Mouse (Mus musculus): Measurements from ENCODE around the gene Gm10696. TPM values are rescaled to one million over a fixed set of nuclear protein-coding genes. Genes with fewer than 3 reads are reported as not detected.
"Not testable (repeated sequence)": the region's sequence is repeated elsewhere in the genome, so short reads cannot be mapped to it uniquely, and the experiment has no call there.

Gm10696 gene
- polyA plus RNA-seq (2012; rRNA removed) (not detected in 2 replicates), polyA plus RNA-seq (2014; fragmentation: Nextera tagmentation; extraction: Ambion mirVana) (not detected in 2 replicates)

GRCm38 (mm10) chr3:94178093-94178492 is at the start of gene Gm10696:
Gene Gm10696, minus strand, starts transcription at chr3:94178193.
- not testable (repeated sequence) for H3K36me3 ChIP-seq (replicated peaks; ENCODE audit: control insufficient read depth, insufficient read depth, low read depth); H3K4me3 ChIP-seq (ENCODE audit: insufficient read depth in 1 of 2, low read depth in 2 of 2, low read length in 2 of 2); H3K4me2 ChIP-seq (ENCODE audit: low read depth); H3K9me3 ChIP-seq (ENCODE audit: control insufficient read depth, low read length); DNase-seq (ENCODE audit: low read depth in 3 of 3, low spot score in 3 of 3); H3K9ac ChIP-seq (replicated peaks); ATAC-seq (ENCODE audit: insufficient read depth); H3K27me3 ChIP-seq (ENCODE audit: control insufficient read depth, insufficient read depth, low read length); H3K4me1 ChIP-seq (replicated peaks; ENCODE audit: control insufficient read depth in 2 of 2, insufficient read depth in 2 of 2, low read length in 1 of 2); H3K27ac ChIP-seq
- 41% methylated on average over 1 of the region's 1 CpGs for WGBS (ENCODE audit: insufficient replicate concordance)

GRCm38 (mm10) chr3:94196414-94196813 is 18.4 kb upstream of the Gm10696 start, which contains the start of gene Gm5286:
Gene Gm5286, plus strand, starts transcription at chr3:94196714.
- 53% methylated on average over 2 of the region's 4 CpGs for WGBS (ENCODE audit: insufficient replicate concordance)
- ATAC-seq (ENCODE audit: insufficient read depth), result not testable (repeated sequence)

GRCm38 (mm10) chr3:94167351-94167750 is 10.6 kb downstream of the Gm10696 start:
- not testable (repeated sequence) for H3K9ac ChIP-seq (replicated peaks); H3K4me1 ChIP-seq (replicated peaks; ENCODE audit: control insufficient read depth in 2 of 2, insufficient read depth in 2 of 2, low read length in 1 of 2); H3K4me3 ChIP-seq (ENCODE audit: insufficient read depth in 1 of 2, low read depth in 2 of 2, low read length in 2 of 2); H3K36me3 ChIP-seq (replicated peaks; ENCODE audit: control insufficient read depth, insufficient read depth, low read depth); H3K9me3 ChIP-seq (ENCODE audit: control insufficient read depth, low read length); ATAC-seq (ENCODE audit: insufficient read depth); H3K27ac ChIP-seq; DNase-seq (ENCODE audit: low read depth in 3 of 3, low spot score in 3 of 3); H3K27me3 ChIP-seq (ENCODE audit: control insufficient read depth, insufficient read depth, low read length); H3K4me2 ChIP-seq (ENCODE audit: low read depth)

More at GRCm38 (mm10) chr3:94196414-94196813, 18.4 kb upstream of the Gm10696 start, which contains the start of gene Gm5286:
- H3K9me3 ChIP-seq (ENCODE audit: control insufficient read depth, low read length); H3K4me3 ChIP-seq (ENCODE audit: insufficient read depth in 1 of 2, low read depth in 2 of 2, low read length in 2 of 2); DNase-seq (ENCODE audit: low read depth in 3 of 3, low spot score in 3 of 3); H3K4me2 ChIP-seq (ENCODE audit: low read depth); H3K36me3 ChIP-seq (replicated peaks; ENCODE audit: control insufficient read depth, insufficient read depth, low read depth); H3K27ac ChIP-seq; H3K9ac ChIP-seq (replicated peaks); H3K27me3 ChIP-seq (ENCODE audit: control insufficient read depth, insufficient read depth, low read length); H3K4me1 ChIP-seq (replicated peaks; ENCODE audit: control insufficient read depth in 2 of 2, insufficient read depth in 2 of 2, low read length in 1 of 2): not testable (repeated sequence)

Other genes with a start within 250 kb of the Gm10696 start
- gene Gm9117, start 234.7 kb downstream of the Gm10696 start, polyA plus RNA-seq (2012; rRNA removed), result not detected in 2 replicates
- not detected in 2 replicates for gene Gm9117, start 234.7 kb downstream of the Gm10696 start, polyA plus RNA-seq (2014; fragmentation: Nextera tagmentation; extraction: Ambion mirVana)
- not detected in 2 replicates for gene Tdpoz5, start 216.9 kb downstream of the Gm10696 start, polyA plus RNA-seq (2012; rRNA removed)
- not detected in 2 replicates for gene Tdpoz5, start 216.9 kb downstream of the Gm10696 start, polyA plus RNA-seq (2014; fragmentation: Nextera tagmentation; extraction: Ambion mirVana)
- gene Gm9125, start 123.3 kb downstream of the Gm10696 start, polyA plus RNA-seq (2012; rRNA removed), result not detected in 2 replicates
- gene Gm9125, start 123.3 kb downstream of the Gm10696 start, polyA plus RNA-seq (2014; fragmentation: Nextera tagmentation; extraction: Ambion mirVana), result not detected in 2 replicates
- not detected in 2 replicates for gene Gm10697, start 105.5 kb downstream of the Gm10696 start, polyA plus RNA-seq (2012; rRNA removed)
- not detected in 2 replicates for gene Gm10697, start 105.5 kb downstream of the Gm10696 start, polyA plus RNA-seq (2014; fragmentation: Nextera tagmentation; extraction: Ambion mirVana)
- not detected in 2 replicates for gene Gm5286, start 18.5 kb upstream of the Gm10696 start, polyA plus RNA-seq (2012; rRNA removed)
- not detected in 2 replicates for gene Gm5286, start 18.5 kb upstream of the Gm10696 start, polyA plus RNA-seq (2014; fragmentation: Nextera tagmentation; extraction: Ambion mirVana)
- gene Gm4778, start 85.8 kb upstream of the Gm10696 start, polyA plus RNA-seq (2012; rRNA removed), result not detected in 2 replicates
- not detected in 2 replicates for gene Gm4778, start 85.8 kb upstream of the Gm10696 start, polyA plus RNA-seq (2014; fragmentation: Nextera tagmentation; extraction: Ambion mirVana)
- gene Them4, start 131.9 kb upstream of the Gm10696 start, polyA plus RNA-seq (2012; rRNA removed), result 0.76 and 1.2 TPM in 2 replicates
- gene Them4, start 131.9 kb upstream of the Gm10696 start, polyA plus RNA-seq (2014; fragmentation: Nextera tagmentation; extraction: Ambion mirVana), result 2.7 and 2.8 TPM in 2 replicates
- gene Them5, start 163.9 kb upstream of the Gm10696 start, polyA plus RNA-seq (2012; rRNA removed), result not detected in 2 replicates
- gene Them5, start 163.9 kb upstream of the Gm10696 start, polyA plus RNA-seq (2014; fragmentation: Nextera tagmentation; extraction: Ambion mirVana), result not detected in 2 replicates
- gene C2cd4d, start 184.2 kb upstream of the Gm10696 start, polyA plus RNA-seq (2012; rRNA removed), result 0.04 and 0.05 TPM in 2 replicates
- gene C2cd4d, start 184.2 kb upstream of the Gm10696 start, polyA plus RNA-seq (2014; fragmentation: Nextera tagmentation; extraction: Ambion mirVana), result 0.14 and 0.23 TPM in 2 replicates
- gene Rorc, start 194.6 kb upstream of the Gm10696 start, polyA plus RNA-seq (2012; rRNA removed), result 0.75 and 0.78 TPM in 2 replicates
- 0.77 and 0.88 TPM in 2 replicates for gene Rorc, start 194.6 kb upstream of the Gm10696 start, polyA plus RNA-seq (2014; fragmentation: Nextera tagmentation; extraction: Ambion mirVana)
- gene Lingo4, start 220.3 kb upstream of the Gm10696 start, polyA plus RNA-seq (2012; rRNA removed), result 0.01 TPM in 2 replicates
- 0.04 TPM in 1 of 2 replicates, not detected in the other for gene Lingo4, start 220.3 kb upstream of the Gm10696 start, polyA plus RNA-seq (2014; fragmentation: Nextera tagmentation; extraction: Ambion mirVana)
- 1.0 and 3.0 TPM in 2 replicates for gene Tdrkh, start 235.1 kb upstream of the Gm10696 start, polyA plus RNA-seq (2012; rRNA removed)
- 8.6 and 9.0 TPM in 2 replicates for gene Tdrkh, start 235.1 kb upstream of the Gm10696 start, polyA plus RNA-seq (2014; fragmentation: Nextera tagmentation; extraction: Ambion mirVana)

All from liver, embryonic 14.5 days (tissue).